Mouse (Mus musculus) spleen, adult 18-20 months (tissue): ENCODE results near the gene Myh15.
"Not testable (repeated sequence)": the region's sequence is repeated elsewhere in the genome, so short reads cannot be mapped to it uniquely, and the experiment has no call there.

ENCODE experiments used
- DNase-seq, 2 experiments: peaks; one replicate each; pipeline ENCODE4 v3.0.0; 2022; ENCODE audit warnings: mixed read lengths in 2 of 2

Myh15 gene

GRCm38 (mm10) chr16:49057186-49057585 is at the start of gene Myh15:
Gene Myh15 (plus strand): TSS chr16:49057486.
- DNase-seq = no peak

- DNase-seq = no peak
Measured at GRCm38 (mm10) chr16:49016620-49017332, 40.5 kb upstream of the Myh15 start.

DNA sequence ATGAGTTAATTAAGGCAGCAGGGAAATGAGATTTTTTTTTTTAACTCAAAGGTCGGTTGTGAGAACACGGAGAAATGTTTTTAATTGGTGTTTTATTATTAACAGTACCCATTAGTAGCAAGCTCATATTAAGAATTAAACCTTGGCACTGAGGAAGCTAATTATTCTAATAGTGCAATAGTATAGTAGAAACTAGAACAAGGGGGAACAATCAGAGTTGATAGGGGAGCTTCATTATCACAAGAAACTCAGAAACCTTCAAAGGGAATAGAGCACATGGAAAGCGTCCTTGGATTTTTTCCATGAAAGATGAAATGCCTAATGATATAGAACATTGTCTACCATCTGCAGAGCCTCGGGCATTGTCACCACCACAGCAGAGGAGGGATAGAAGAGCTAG is 21.4 kb upstream of the Myh15 start:
- no peak for DNase-seq

GRCm38 (mm10) chr16:49037771-49038170 is 19.5 kb upstream of the Myh15 start:
- no peak for DNase-seq

DNA sequence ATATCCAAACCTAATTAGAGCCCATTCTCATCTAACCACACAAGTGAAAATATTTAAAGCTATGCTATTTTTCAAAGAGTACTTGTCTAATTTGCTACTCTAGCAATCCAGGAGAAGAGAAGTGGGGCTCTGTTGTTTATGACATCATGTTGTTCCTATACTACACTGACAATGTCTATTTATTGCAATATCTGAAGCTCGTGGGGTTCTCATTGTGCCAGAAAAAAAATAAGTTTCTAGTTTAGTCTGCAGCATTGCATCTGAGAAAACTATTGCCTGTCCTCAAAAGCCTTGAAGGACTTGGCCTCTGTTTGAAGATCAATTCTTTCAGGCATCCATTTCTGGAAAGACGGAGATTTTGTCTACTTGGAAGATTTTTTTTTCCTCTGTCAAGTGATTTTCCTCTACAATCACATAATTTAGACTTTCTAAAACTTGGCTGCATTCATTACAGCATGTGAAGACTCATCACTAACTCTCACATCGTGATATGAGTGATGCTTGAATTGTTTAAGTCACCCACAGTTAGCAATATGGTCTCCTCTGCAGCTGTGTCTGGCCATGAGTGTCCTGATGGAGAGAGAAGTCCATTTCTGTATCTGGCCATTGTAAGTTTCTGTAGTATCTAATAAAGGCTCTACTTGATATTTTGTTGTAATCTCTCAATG is 16.6 kb upstream of the Myh15 start:
- no peak for DNase-seq

GRCm38 (mm10) chr16:49049214-49049613 is 8.1 kb upstream of the Myh15 start:
- no peak for DNase-seq

- no peak for DNase-seq
Measured at GRCm38 (mm10) chr16:49069256-49069963, 12.1 kb downstream of the Myh15 start.

- DNase-seq = no peak
Measured at GRCm38 (mm10) chr16:49071316-49071715, 14.0 kb downstream of the Myh15 start.

- DNase-seq = no peak
Measured at GRCm38 (mm10) chr16:49128015-49128414, 70.7 kb downstream of the Myh15 start.

DNA sequence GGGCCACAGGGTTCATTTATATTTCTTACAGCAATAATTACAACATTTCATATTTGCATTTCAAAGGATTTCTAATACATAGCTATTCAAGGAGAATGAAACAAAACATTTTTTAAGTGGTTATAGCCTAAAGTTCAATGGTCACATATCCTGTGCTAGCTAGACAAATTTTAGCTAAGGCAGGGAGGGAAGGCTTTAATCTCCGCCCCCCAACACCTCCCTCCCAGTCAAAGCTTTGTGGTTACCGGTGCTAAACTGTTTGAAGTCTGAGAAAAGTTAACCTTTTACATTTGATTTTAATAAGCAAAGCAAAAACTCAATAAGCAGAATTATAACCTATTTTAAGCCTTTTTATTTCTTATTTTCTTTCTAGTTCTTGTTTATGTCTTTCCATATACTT is 98.9 kb downstream of the Myh15 start:
- no peak for DNase-seq

GRCm38 (mm10) chr16:49164349-49165137 is 107.3 kb downstream of the Myh15 start:
- peak in 1 of 2 experiments; percentile 46 for DNase-seq

- no peak for DNase-seq
Measured at GRCm38 (mm10) chr16:49165728-49166127, 108.4 kb downstream of the Myh15 start.

DNA sequence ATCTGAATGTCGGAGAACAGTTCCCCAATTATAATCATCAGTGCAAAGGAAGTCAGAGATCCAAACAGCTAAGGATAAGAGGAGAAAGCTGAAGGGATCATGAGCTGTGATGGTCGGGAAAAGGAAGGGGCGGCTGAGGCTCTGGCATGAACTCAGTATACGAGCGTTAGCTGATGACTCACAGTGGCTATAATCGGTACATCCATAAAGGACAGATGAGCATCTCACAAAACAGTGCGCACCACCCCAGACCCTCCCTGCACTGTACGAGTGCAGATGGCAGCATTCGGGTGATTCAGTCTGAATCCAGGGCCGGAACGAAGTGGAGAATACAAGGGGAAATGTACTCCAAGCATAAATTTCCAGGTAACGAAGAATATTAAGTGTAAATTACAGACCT is 110.0 kb downstream of the Myh15 start:
- no peak for DNase-seq

DNA sequence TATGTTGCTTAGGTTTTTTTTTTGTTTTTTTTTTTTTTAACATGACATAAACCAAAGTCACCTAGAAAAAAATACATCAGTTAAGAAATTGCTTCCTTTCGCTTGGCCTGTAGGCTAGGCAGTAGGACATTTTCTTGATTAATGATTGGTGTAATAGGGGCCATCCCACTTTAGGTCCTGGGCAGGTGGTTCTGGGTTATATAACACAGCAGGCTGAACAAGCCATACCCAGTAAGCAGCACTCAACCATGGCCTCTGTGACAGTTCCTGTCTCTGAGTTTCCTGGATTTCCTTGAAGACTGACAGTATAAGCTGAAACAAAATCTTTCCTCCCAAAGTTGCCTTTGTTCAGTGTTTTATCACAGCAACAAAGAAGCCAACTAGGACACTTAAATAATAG is 117.8 kb downstream of the Myh15 start:
- no peak for DNase-seq

GRCm38 (mm10) chr16:49175729-49176395 is 118.6 kb downstream of the Myh15 start:
- DNase-seq = no peak

GRCm38 (mm10) chr16:49193521-49193920 is 136.2 kb downstream of the Myh15 start:
- no peak for DNase-seq

DNA sequence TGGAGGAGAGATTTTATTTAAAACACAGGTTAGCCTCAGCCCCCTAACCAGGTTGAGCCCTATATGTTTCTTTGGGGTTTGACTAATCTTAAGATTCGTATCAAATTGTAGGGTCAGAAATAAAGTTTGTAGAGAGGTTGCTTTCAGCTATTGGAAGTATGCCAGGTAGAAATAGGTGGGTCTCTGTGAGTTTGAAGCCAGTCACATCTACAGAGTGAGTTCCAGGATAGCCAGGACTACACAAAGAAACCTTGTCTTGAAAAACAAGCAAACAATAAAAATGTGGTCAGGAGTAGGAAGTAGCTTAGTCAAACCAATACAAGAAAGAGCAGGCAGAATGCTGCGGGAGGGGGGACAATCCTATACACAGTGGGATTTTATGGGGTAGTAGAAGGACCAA is 136.7 kb downstream of the Myh15 start:
- no peak for DNase-seq

DNA sequence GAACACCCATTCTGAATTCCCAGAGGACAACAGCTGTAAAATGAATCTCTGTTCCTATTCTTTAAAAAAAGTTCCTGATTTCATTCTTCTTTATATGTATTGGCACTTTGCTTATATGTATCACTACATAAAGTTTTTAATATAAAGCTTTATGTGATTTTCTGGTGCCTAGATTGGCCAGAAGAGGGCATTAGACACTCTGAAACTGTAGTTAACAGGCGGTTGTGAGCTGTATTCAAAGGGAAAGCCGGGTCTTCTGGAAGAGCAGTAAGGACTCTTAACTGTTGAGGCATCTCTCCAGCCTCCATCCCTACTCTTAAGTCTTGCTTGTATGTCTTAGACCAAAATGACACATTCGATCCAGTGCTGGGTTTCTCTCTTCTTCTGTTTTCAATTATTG is 139.0 kb downstream of the Myh15 start:
- no peak for DNase-seq

GRCm38 (mm10) chr16:49197951-49198350 is 140.7 kb downstream of the Myh15 start:
- no peak for DNase-seq

DNA sequence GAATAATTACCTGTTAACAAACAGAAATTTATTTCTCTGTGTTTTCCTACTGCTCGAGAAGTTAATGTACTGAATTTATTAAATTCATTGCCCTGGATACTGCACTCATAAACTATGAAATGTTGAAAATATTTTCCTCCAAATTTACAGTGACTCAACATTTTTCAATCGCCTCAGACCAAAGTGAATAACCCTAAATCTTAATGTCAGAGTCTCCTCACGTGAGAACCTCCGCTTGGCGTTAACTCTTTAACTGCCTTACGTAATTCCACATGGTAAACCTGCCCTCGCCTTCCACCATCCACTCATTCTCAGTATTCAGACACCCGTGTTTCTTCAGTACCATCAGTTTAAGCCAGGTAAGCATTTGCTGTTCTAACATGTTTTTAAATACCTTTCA is 166.4 kb downstream of the Myh15 start:
- no peak for DNase-seq

- DNase-seq = not testable (repeated sequence)
Measured at GRCm38 (mm10) chr16:49243517-49243916, 186.2 kb downstream of the Myh15 start.
